Mouse (Mus musculus): ENCODE data around the gene Ets1. TPM values are rescaled to one million over a fixed set of nuclear protein-coding genes. Genes with fewer than 3 reads are reported as not detected.

Gene Ets1
- total RNA-seq, 2 experiments from 2014 or later = 17.2 to 17.4 TPM

DNA sequence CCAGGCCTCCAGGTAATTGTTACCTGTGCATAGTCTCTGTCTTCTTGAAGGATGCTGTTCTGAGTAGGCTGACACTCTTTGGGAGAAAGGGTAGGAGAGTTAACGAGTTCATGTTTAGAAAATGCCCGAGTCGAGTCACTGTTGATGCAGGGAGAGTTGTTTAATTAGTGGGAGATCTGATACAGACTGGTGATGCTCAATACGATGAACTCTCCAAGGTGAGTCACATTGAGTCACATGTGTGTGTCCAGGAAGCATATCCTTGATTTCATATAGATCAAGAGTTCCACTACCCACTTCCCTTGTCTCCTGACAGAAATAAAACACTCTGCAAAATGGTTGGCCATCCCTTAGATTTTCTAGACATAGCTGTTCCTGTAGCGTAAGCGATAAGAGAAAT is 72.5 kb downstream of the Ets1 start:
- DNase-seq = no peak
- intact Hi-C loops (cut with DNase I) = no loop called here

- DNase-seq = no peak
- intact Hi-C loops (cut with DNase I) = no loop called here
Observed at GRCm38 (mm10) chr9:32709359-32709758, 73.3 kb downstream of the Ets1 start.

DNA sequence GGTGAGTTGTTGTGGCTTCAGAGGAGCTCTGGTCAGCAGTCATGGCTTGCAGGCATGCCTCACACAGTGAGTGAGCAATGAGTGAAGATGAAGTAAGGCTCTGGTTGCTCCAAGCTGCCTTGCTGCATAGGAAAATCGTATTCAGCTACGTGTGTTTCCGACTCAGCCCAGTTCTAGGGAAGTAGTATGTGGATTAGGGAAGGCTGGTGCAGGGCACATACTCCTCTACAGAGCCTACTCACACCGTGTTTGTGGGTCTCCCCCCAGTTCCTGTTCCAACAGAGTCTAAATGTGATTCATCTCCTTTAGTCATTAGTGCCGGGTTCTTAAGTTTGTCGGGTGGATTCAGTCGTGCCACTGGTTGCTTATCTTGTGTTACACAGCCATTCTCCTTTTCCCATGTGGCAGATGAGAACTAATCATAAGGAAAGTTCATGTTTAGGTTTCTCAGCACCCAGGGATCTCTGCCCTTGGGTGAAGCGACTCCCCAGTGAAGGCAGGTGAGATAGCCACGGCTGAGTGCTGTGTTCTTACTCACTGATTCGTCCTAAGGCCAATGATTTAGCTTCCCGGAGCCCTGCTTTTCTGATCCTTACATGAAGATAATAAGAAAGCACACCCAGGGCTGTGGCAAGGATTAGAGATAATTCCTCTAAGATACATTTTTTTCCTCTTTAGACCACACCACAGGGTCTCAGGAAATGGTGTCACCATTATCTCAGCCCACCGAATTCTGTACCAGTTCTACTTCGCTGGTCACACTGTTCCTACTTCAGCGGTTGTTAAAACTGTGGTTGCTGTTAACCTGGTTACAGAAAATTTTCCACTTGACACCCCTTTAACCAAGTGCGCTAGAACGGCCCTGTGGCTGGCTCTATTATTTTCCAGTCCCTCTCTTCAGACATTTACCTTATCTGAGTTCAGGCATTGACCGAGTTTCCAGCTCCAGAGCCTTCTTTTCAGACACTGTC is 74.0 kb downstream of the Ets1 start:
- no peak for DNase-seq
- intact Hi-C loops (cut with DNase I) = no loop called here

- intact Hi-C loops (cut with DNase I) = no loop called here
- DNase-seq = peak in 1 of 2 experiments; percentile 27
Observed at GRCm38 (mm10) chr9:32710987-32711652, 75.1 kb downstream of the Ets1 start.

GRCm38 (mm10) chr9:32711768-32712167 is 75.7 kb downstream of the Ets1 start:
- intact Hi-C loops (cut with DNase I) = no loop called here
- DNase-seq = no peak

GRCm38 (mm10) chr9:32712383-32712910 is 76.4 kb downstream of the Ets1 start:
- intact Hi-C loops (cut with DNase I) = no loop called here
- no peak for DNase-seq

DNA sequence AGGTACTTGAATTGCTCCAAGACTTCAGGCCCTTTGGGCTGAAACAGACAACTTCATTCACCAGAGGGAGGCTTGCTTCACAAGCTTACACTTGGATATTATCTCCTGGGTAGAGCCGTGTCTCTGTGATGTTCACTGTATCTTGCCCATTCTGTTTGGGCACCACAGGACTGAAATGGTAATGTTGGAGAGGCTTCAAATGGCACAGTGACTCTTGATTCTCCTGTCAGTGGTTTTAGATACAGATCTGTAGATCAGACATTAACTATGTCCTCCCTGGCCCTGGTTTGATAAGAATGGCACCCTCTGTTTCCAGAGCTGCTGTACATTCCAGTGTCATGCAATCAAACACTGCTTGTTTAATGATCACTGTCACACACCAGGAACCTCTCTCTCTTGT is 77.1 kb downstream of the Ets1 start:
- no peak for DNase-seq
- intact Hi-C loops (cut with DNase I) = no loop called here

GRCm38 (mm10) chr9:32713790-32714189 is 77.8 kb downstream of the Ets1 start:
- intact Hi-C loops (cut with DNase I) = no loop called here
- no peak for DNase-seq

- no peak for DNase-seq
- intact Hi-C loops (cut with DNase I) = no loop called here
Observed at GRCm38 (mm10) chr9:32714487-32714886, 78.5 kb downstream of the Ets1 start.

DNA sequence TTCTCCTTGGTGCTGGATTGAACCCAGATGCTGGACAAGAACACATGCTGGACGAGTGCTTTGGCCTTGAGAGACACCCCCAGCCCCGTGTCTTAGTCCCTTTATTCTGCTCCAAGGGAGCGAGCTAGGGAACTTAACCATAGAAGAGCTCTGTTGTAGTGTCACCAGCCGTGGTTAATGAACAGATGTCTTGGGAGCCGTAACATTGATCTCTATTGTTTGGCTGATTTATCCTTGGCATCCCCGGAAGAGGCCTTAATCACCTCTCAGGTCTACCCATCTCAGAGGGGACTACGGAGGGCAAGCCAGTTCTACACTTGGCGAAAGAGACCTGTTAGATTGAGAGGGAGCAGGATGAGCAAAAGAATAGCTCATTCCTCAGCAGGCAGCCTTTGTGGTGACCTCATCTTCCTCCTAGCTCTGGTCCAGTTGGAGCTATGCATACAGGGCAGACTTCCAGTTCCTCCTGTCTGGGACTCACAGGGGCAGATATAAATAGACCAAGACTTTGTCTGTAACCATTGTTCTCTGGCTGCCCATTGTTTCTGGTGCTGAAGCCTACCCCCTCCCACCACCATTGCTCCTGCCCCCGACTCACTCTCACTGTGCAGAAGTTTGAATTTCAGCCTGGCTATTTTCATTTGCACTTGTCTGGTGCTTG is 79.9 kb downstream of the Ets1 start:
- DNase-seq = peak in 1 of 2 experiments; percentile 36
- intact Hi-C loops (cut with DNase I) = no loop called here

GRCm38 (mm10) chr9:32717268-32717920 is 81.4 kb downstream of the Ets1 start:
- intact Hi-C loops (cut with DNase I) = no loop called here
- no peak for DNase-seq

- peak in 1 of 2 experiments; percentile 39 for DNase-seq
- intact Hi-C loops (cut with DNase I) = no loop called here
Observed at GRCm38 (mm10) chr9:32717931-32718820, 82.2 kb downstream of the Ets1 start.

DNA sequence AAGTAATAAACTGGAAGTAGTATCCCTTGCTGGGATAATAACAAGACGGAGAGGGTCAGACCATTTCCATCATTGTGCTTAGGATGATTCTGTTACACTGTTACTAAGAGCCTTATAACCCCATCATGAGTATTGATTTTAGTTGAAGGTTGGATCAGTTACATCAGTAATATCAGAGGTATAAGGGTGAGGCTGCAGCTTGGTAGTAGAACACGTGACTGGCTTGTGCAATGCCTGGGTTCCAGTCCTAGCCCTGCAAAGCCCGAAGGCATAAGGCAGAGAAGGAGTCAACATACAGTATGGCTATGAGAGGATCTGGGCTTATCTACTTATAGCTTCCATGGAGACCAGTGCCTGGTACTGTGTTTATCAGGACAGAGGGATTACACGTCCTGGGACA is 82.8 kb downstream of the Ets1 start:
- intact Hi-C loops (cut with DNase I) = no loop called here
- no peak for DNase-seq

DNA sequence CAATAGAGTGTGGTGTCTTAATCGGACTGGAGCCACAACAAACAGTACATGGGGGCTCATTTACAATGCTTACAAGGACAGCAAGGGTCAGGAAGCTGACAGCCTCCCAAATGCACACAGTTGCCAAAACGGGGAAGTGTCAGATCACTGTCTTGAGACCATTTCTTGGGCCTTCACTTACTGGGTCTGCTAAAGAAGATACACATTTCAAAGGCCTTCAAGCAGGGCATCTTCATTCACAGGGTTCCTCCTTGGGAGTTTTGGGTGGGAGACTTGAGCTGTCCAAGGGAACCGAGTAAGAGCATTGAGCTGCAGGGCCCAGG is 83.9 kb downstream of the Ets1 start:
- intact Hi-C loops (cut with DNase I) = no loop called here
- no peak for DNase-seq

- no peak for DNase-seq
- intact Hi-C loops (cut with DNase I) = no loop called here
Observed at GRCm38 (mm10) chr9:32720264-32721031, 84.4 kb downstream of the Ets1 start.

DNA sequence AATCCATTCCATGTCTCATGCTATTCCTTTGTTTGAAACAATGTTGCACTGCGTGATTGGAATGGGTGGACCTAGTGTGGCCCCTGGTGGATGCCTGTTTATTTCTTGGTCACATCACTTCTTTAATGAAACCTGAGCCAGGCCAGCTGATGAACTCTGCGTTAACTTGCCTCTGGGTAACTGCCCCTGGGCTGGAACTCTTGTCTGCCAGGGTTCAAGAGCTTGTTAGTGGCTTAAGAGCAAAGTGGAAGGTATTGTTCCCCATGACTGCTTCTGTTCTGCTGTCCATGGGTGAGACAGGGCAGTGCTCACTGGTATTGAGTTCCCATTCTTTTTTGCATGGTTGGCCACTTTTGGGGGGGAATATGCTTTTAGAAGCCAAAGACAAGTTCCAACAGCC is 85.1 kb downstream of the Ets1 start:
- intact Hi-C loops (cut with DNase I) = no loop called here
- no peak for DNase-seq

- intact Hi-C loops (cut with DNase I) = no loop called here
- DNase-seq = no peak
Observed at GRCm38 (mm10) chr9:32722205-32722604, 86.2 kb downstream of the Ets1 start.

- intact Hi-C loops (cut with DNase I) = no loop called here
- no peak for DNase-seq
Observed at GRCm38 (mm10) chr9:32722969-32723368, 86.9 kb downstream of the Ets1 start.

Data from gastrocnemius, postnatal 36 days (tissue).